Mouse (Mus musculus): ENCODE measurements around the gene Il3.

GRCm38 (mm10) chr11:54223637-54224474, 43.2 kb downstream of the Il3 start:
- no peak for TF ChIP-seq CTCF (IDR thresholded peaks at IDR 0.05)
- TF ChIP-seq EP300 (IDR thresholded peaks at IDR 0.05): no peak
